Mouse (Mus musculus) ovary, postnatal 10 days (tissue): ENCODE results near the gene Asgr2.
"Not testable (repeated sequence)": the region's sequence is repeated elsewhere in the genome, so short reads cannot be mapped to it uniquely, and the experiment has no call there.

Experiments
- DNase-seq: peaks from one replicate; pipeline ENCODE4 v3.0.0; 2022; ENCODE audit warnings: low spot score

Gene Asgr2

DNA sequence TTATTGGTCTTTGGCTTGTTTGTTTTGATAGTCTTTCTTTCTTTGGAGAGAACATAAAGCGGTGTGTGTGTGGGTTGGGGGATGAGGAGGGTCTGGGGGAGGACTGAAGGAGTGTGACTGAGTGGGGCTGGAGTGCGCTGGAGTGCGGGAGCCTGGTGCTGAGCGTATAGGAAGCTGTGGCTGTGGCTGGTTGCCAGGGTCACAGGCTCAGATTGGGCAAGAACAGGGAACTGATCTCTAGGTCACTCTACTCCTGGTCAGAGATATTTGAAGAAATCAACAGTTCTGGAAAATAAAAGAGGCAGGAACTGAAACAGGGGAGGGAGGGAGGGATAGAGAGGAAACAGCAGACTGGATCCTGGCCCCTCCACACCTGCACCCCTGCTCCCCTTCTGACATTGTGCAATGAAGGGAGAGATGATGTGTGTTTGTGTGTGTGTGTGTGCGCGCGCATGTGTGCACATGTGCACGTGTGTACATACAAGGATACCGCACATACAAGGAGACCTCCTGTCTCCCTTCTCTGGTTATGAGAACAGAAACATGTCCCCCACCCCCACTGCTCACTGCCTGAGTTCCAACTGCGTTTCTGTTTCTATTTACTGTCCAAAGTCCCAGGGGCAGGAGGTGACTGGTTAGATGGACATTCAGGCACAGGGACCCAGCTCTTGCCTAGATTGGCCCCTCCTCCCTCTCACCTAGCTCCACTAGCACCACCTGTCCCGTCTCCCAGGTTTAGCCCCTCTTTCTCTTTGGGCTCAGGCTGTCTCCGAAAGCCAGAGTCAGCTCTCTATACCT, at the start of gene Asgr2:
TSS of gene Asgr2 (plus strand) at position 659 of the 798 bp plus-strand sequence.
- DNase-seq: no peak

DNA sequence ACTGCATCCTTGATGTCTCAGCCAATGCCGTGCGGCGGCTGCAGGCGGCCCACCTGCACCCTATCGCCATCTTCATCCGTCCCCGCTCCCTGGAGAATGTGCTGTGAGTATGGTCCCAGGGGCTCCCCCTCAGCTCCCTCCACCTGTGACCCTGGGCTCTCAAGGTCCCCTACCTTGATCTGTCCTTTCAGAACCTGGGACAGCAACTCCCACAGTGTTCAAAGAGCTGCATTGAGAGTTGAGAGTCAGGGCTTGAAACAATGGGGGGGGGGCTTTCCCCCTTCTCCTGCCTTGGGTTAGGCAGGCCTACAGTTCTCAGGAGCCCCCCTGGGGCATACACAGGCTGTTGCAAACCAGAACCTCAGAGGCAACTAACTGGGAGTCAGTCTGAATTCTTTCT, 48.8 kb upstream of the Asgr2 start:
- no peak for DNase-seq

DNA sequence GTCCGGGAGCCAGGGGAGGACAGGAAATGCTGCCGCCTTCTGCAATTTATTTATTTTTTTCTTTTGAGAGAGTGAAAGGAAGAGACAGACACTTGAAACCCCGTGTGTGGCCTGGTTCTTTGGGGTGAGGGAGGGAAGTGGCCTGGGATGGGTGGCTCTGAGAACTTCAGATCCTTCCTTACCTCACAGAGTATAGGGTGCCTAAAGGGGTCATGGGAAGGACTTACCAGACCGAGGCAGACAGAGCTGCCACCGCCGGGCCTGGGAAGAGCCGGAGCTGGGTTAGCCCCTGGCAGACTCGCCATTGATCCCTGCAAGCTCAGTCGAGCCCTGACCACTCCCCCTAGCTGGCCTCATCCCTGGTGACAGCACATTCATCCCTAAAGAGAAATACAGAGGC, 47.0 kb upstream of the Asgr2 start:
- no peak for DNase-seq

DNA sequence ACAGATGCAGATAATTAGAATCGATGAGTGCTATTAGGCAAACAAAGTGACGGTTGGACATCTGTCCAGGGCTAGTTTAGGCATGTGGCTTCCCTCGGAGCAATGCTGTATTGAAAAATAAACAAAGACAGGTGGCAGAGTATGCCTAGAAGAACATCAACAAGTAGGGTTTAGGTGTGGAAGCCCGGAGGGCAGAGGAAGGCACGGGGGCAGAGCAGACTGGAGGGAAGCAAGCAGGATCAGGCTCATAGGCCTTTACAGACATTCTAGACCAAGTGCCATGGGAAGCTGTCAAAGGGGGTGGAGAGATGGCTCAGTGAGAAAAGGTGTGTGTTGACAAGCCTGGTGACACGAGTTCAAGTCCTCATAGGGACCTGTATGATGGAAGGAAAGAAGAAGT, 43.1 kb upstream of the Asgr2 start:
- no peak for DNase-seq

- DNase-seq: no peak
These were observed 42.6 kb upstream of the Asgr2 start for GRCm38 (mm10) chr11:70049816-70050215.

GRCm38 (mm10) chr11:70053156-70053555, 39.3 kb upstream of the Asgr2 start:
- DNase-seq: no peak

DNA sequence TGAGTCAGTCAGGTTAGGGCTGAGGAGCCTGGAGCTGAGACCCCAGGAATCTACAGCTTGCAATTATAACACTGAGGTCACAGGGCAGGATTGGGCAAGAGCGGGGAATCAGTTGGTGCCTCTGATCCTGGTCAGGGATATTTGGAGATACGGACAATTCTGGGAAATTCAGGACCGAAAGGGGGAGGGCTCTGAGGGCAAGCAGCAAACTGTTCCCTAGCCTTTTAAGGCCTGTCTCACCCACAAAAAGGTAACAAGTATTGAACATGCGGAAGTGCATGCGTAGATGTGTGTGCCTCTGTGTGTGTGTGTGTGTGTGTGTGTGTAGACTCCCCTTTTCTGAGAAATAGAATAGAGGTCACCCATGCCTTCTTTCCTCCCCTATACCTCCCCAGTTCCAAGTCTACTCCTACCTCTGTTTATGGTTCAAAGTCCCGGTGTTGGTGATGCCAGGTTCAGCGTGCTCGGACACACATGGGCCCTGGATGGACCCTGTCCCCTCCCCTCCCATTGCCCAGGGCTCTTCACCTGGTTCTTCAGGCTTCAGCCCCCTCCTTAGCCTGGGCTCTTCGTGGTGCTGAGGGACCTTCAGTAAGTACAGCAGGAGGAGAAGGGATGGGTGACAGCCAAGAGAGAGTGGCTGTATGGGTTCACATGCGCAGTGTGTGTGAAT, 38.4 kb upstream of the Asgr2 start, which contains the start of gene Asgr1:
TSS of gene Asgr1 (plus strand) at position 188 of the 673 bp plus-strand sequence.
- no peak for DNase-seq

GRCm38 (mm10) chr11:70055618-70056214, 36.7 kb upstream of the Asgr2 start:
- peak; percentile 49 for DNase-seq

- DNase-seq: no peak
These were observed 34.6 kb upstream of the Asgr2 start for GRCm38 (mm10) chr11:70057805-70058204.

GRCm38 (mm10) chr11:70059930-70060329, 32.5 kb upstream of the Asgr2 start:
- DNase-seq: no peak

GRCm38 (mm10) chr11:70063053-70063452, 29.4 kb upstream of the Asgr2 start:
- no peak for DNase-seq

DNA sequence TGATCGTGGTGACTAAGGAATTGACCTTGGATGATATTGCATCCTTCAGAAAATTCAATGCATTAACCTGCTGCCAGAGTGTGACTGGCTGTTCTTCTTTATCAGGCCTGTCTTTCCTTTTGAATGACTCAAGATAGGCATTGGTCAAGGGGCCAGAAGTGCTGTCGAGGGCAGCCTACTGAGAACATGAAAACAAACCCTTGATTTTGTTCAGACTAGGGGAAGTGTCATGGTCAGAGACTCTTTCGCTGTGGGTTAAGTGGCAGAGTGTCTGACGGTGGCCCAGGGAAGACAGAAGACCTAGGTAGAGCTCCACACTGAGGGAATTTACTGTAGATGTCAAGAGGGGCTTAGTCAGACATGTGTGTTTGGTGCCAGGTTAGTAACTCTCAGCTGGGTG, 25.7 kb upstream of the Asgr2 start:
- no peak for DNase-seq

GRCm38 (mm10) chr11:70068245-70068644, 24.2 kb upstream of the Asgr2 start:
- DNase-seq: no peak

DNA sequence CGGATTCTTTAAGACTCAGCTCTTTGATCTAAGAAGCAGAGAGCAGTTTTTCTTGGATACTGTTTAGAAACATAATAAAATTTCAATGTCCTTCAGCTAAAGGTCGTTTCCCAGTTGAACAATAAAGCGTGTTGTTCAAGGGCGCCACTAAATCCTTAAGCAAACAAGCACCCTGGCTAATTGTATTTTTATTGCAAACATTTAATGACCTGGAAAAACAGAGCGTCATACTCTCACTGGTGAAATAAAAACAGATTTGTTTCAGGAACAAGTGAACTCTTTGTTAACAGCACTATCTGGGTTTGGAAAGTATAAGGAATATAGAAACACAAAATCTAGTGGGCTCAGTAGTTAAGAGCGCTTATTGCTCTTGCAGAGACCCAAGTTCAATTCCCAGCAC, 22.4 kb upstream of the Asgr2 start:
- no peak for DNase-seq

DNA sequence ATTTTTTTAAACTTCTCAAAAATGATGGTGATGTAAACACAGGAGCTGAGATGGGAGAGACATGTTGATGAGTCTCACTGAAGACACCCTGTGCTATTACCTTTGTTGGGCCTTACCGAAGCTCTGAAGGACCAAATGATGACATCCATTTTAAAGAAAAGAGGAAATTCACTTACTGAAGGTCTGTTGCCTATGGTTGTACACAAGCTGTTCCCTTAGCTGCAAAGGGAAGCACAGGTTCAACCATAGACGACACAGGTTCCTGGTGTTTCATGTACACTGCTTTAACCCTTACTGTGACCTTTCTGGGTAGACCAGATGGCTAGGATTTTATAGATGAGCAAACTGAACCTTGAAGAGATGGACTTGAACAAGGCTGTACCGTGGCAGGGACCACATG, 21.8 kb upstream of the Asgr2 start:
- not testable (repeated sequence) for DNase-seq

GRCm38 (mm10) chr11:70074379-70075071, 17.9 kb upstream of the Asgr2 start:
- peak; percentile 38 for DNase-seq

DNA sequence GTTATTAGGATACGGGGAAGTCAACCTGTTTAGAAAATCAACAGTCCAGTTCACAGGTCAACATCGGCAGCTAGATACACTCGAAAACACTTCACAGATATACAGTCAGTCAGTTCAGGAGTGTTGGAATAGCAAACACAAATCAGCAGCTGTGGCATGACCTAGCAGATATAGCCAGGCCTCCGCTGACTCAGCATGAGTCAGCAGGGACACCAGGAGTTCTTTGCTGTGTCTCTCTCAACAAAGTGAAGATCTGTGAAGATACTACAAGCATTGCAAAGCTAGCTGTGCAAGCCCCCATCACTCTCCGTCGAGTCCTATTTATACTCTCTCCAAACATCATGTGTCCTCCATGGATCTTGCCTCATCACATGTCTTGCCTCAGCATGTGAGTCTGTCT, 16.9 kb upstream of the Asgr2 start:
- no peak for DNase-seq

DNA sequence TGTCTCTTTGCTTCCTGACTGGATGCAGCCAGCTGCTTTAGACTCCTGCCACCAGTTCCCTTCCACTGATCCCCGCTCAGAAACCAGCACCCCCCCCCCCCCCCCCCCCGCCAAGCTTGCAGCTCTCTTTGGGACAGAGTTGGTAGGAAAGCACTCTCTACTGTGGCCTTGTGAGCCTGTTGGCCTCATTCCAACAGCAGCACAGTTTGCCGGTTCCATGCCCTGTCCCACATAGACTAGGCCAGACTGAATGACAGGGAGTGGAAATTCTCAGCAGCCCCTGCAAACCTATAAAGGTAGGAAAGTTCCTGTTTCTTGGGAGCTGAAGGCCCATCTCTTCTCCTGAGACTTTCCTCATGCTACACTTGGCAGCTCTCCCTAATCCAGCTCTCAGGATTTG, 15.0 kb upstream of the Asgr2 start:
- DNase-seq: no peak

DNA sequence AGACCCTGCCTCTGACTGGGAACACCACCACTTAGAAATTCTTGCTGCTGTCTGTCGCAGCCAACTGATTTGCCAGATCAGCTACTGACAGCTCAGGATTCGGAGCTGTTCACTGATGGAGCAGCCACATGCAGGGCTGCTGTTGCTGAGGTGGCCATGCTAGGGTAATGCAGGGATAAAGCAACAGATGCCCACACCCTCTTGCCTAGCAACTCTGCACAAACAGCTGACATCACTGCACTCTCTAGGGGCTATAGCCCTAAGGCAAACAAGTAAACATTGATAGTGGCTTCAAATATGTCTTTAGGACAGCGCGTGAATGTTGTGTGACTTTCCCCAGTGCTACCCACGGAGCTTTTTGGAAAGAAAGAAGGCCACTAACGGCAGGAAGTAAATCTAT, 13.3 kb upstream of the Asgr2 start:
- DNase-seq: no peak

DNA sequence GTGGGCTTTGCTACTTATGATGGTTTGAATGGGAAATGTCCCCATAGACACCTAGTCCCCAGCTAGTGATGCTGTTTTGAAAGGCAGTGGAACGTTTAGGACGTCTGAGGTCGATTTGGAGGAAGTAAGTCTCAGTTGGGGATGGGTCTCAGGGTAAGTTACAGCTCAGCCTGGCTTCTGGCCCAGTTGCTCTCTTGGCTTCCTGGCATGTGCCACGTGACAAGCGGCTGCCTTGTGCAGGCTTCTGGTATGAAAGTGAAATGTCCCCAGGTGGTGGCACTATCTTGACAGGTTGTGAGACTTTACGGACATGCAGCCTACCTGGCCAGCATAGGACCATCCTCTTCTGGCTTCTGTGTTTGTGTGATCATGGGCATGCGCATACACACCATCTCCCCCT, 12.5 kb upstream of the Asgr2 start:
- no peak for DNase-seq

- no peak for DNase-seq
These were observed 11.4 kb upstream of the Asgr2 start for GRCm38 (mm10) chr11:70080803-70081590.

DNA sequence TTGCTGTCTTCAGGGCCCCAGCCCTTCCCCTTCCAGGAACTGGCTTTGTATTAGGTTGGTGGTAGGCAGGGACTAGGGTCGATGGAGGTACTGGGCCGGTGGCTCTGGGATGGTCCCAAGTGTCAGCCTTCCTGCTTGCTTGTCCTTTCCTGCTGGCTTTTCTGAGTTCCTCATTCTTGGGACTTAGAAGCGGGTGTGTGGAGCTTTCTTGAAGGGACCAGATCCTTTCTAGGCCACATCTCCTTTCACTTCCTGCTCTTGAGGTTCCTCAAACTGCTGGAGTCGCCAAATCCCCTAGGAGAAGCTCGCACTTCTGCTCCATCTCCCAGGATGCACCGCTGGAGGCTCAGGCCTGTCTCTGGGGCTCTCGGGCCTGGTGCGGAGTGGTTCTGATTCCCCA, 7.9 kb upstream of the Asgr2 start:
- no peak for DNase-seq
